Mouse (Mus musculus): ENCODE data around the gene Thada.

Thada gene

GRCm38 (mm10) chr17:84370385-84370784 is 95.6 kb downstream of the Thada start:
- DNase-seq (ENCODE audit: low spot score in 2 of 2), result no peak

DNA sequence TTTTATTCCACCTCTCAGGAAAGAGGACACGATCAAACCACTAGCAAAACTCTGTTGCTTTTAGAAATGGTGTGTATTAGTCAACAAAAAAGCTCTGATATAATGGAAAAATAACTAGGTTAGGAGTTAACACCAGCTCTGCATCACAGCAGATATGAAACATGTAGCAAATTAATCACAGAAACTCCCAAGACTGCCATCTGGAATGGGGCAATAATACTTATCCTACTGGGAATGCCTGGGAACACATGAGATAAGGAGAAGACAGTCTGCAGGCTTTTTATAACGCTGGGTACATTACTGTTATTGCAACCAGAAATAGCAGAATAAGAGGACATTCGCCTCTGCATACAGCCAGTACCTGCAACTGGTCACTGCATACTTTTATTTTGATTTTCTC is 96.2 kb downstream of the Thada start:
- DNase-seq (ENCODE audit: low spot score in 2 of 2), result no peak

GRCm38 (mm10) chr17:84368213-84369014 is 97.6 kb downstream of the Thada start:
- DNase-seq (ENCODE audit: low spot score in 2 of 2), result no peak

DNA sequence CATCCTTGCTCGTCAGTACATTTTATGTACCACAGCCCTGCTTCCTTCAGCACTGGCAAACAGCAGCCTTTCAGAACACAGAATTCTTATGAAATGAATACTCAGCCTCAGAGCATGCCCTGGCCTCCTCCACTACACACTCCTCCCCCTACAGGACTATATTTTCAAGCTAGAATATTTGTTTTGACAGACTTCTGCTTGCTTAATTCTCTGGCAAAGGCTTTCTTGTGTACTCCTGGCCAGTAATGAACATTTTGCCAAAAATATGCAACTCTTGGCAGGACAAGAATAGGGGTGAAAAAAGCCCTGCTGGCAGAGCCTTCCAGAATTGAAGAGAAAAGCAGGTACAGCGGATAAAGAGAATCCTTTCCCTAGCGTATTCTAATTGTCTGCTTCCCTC is 98.3 kb downstream of the Thada start:
- DNase-seq (ENCODE audit: low spot score in 2 of 2), result no peak

- no peak for DNase-seq (ENCODE audit: low spot score in 2 of 2)
Measured at GRCm38 (mm10) chr17:84365791-84366301, 100.2 kb downstream of the Thada start.

- DNase-seq (ENCODE audit: low spot score in 2 of 2), result no peak
Measured at GRCm38 (mm10) chr17:84365006-84365716, 100.8 kb downstream of the Thada start.

DNA sequence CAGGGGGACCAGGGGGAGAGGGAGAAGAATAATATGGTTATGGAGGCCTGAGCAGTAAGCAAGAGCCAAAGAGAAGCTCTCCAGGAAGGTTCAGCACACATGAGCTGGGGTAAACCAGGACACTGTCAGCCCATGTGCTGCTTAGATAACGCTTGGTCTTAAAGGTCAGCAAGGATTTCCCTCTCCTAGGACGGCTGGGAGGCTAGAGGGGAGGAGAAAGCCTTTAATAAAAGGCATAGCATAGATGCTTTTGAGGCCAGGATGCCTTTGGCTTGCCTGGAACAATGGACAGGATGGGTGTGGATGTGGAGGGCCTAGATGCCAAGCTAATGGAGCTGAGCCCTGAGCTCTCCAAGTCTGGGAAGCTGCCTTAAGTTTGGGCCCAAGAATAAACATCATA is 102.6 kb downstream of the Thada start:
- no peak for DNase-seq (ENCODE audit: low spot score in 2 of 2)

DNA sequence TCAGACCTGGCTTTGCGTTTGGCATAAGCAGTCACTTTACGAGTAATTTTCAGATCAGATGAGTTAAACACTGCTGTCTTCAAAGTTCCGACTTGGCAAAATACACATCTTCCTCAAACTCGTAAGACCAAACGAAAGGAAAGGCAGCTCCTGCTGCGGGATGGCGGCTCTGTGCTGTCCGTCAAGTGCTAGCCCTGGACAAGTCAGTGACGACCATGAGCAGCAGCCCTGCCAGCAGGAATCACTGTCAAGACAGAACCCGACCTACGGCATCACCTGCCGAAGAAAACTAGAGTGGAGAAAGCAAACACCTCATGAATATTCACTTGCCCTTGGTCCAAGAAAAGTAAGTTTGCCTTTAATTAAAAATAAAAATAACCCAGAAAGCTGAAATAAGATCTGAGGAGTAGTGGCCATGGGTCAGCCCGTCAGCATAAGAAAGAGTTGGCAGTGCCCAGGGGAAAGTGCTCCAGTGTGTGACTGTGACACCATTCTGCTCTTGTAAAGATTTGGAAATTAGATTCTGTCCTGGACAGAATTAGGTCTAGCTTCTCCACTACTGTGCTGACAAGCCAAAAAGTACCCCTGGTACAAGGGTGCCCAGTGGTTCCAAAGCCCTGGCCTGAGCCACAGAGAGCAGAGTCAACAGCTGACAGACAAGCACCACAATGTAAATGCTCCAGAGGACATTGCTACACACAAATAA is 103.3 kb downstream of the Thada start:
- no peak for DNase-seq (ENCODE audit: low spot score in 2 of 2)

GRCm38 (mm10) chr17:84361006-84361405 is 105.0 kb downstream of the Thada start:
- DNase-seq (ENCODE audit: low spot score in 2 of 2), result no peak

GRCm38 (mm10) chr17:84359810-84360209 is 106.2 kb downstream of the Thada start:
- DNase-seq (ENCODE audit: low spot score in 2 of 2), result no peak

DNA sequence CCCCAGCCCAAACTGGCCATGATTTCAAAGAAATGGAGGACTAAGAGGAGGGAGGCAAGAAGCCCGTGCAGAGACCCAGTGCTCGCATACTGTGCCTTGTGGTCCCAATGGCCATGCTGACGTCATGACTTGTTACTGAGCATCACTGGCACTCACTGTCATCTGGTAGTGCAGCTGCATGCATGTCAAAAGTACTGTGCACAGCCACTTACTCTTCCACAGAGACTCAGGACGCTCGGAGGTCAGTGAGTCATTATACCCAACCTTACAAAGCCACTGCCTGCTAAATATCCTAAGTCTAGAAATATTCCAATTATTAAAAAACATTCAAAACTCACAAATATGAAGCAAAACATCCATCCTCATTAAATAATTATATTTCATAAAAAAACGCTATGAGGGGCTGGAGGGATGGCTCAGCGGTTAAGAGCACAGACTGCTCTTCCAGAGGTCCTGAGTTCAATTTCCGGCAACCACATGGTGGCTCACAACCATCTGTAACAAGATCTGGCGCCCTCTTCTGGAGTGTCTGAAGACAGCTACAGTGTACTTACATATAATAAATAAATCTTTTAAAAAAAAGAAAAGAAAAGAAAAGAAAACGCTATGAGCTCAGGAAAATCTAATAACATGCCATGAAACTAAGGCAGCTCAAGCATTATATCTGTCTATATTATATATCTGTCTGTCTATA is 106.9 kb downstream of the Thada start:
- no peak for DNase-seq (ENCODE audit: low spot score in 2 of 2)

DNA sequence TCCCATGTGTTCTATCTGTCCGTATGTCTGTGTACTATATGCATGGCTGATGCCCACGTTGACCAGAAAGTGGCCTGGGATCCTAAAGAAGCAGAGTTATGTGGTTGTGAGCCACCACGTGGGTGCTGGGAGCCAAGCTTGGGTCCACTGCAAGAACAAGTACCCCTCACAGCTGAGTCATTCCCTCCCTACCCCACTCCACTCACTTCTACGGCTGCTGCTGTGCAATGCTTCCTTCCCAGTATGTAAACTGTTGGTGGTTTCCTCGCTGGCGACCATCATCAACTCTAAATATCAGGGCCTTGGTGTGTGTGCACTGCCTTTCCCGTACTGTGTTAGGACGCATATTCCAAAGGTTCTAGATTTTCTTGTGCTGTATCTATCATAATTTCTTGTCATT is 108.2 kb downstream of the Thada start:
- no peak for DNase-seq (ENCODE audit: low spot score in 2 of 2)

DNA sequence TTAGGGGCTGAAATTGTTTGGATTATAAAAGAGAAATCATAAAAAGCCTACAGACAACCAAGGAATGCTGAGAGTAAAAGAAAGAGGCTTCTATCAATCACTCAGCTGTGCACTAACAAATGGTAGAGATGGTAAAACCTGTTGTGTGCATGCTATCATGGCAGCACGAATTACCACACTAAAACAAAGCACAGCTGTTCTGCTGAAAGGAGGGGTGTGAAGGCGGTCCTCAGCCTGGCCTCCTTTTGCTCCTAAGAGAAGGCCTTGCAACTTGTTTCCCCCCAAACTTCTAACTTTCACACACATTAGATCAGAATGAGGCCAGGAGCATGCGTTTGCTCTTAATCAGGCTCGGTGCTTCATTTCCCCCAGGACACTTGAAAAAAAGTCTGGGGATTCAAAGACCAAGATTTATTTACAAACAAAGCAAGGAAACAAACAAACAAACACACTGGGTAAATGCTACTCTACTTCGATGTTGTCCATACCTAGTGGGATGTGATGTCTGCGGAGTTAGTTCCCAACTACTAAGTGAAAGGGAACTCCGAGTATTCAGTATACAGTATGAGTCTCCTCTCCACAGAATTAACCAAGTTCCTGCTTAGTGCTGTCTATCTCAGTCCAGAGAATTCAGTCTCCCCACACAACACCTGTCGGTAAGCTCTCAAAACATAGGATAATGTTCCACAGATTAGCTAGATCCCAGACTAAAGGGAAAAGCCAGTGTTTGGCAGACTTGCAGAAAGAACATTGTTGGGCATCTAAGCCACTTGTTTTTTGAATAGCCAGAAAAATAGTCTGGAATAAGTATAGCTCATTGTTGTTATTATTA is 109.7 kb downstream of the Thada start:
- no peak for DNase-seq (ENCODE audit: low spot score in 2 of 2)

DNA sequence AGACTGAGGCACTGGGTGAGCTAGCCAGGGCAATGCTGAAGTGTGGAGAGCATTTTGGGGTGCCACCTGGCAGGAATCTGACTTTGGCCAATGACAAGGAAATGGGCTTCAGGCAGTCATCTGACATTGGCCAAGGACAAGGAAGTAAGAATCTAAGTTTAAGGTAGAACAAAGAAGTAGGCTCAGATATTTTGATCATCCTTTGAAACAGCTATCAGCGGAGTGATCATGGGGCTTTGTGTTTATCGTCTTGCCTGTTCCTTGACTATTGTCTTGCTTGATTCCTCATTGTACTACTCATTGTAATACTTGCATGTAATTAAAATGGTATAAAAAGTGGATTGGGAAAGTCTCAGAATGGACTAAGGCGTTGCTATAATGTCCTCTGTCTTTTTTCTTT is 111.0 kb downstream of the Thada start:
- DNase-seq (ENCODE audit: low spot score in 2 of 2), result no peak

- DNase-seq (ENCODE audit: low spot score in 2 of 2), result no peak
Measured at GRCm38 (mm10) chr17:84353902-84354311, 112.1 kb downstream of the Thada start.

GRCm38 (mm10) chr17:84353224-84353901 is 112.6 kb downstream of the Thada start:
- no peak for DNase-seq (ENCODE audit: low spot score in 2 of 2)

DNA sequence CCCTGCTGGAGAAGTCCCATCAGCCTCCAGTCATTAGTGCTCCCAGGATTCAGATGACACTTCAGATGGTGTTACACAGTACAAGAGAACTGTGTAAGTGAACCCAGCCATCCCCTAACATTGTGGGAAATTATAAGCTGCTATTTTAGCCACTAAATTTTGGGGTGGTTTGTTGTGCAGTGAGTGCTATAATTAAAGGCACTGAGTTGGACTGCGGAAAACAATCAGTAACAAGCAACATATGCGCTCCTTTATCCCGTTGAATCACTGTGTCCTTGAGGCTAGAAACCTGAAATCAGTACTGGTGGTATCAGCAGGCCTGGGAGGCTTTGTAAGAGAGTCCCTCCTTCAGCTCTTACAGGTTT is 113.2 kb downstream of the Thada start:
- no peak for DNase-seq (ENCODE audit: low spot score in 2 of 2)

- no peak for DNase-seq (ENCODE audit: low spot score in 2 of 2)
Measured at GRCm38 (mm10) chr17:84351912-84352789, 113.9 kb downstream of the Thada start.

DNA sequence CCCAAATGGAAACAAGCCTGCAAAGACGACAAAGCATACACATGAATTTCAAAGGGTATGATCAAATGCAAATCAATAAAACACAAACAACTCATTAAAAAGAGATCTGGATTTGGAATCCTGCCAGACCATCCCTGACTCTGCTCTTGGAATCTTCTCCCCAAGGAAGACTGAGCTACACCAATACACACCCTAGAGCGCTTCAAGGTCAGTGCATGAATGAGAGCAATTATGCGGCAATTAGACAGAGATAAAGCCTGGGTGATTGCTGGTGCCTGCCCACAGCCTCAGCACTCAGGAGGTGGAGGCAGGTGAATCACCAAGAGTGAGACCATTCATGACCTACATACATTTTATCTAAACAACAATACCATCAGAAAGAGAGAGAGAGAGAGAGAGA is 114.7 kb downstream of the Thada start:
- DNase-seq (ENCODE audit: low spot score in 2 of 2), result no peak

Measured in spleen, postnatal 10 days (tissue).